Mouse (Mus musculus) heart, postnatal 0 days (tissue): ENCODE data around the gene Lsp1. TPM values are rescaled to one million over a fixed set of nuclear protein-coding genes. Genes with fewer than 3 reads are reported as not detected.
A peak's percentile ranks its signal among the peaks of the same experiment; 100 is the strongest.

Source experiments
- ATAC-seq: fragments of 200-750 bp; cut with Nextera tagmentation; 2 replicates; pipeline ENCODE4 v1.8.0; 2017; ENCODE audit warnings: low read depth, moderate number of reproducible peaks, moderate library complexity; ENCODE audit not compliant: insufficient read depth
- DNase-seq: peaks from one replicate; pipeline ENCODE4 v3.0.0-alpha.2; 2016; ENCODE audit warnings: low spot score
- H3K27ac ChIP-seq: fragments of 300-500 bp; sonication (generic); 2 replicates; pipeline ENCODE4 v1.5.1; 2014; ENCODE audit warnings: low read depth, mild to moderate bottlenecking
- H3K27me3 ChIP-seq: fragments of 300-500 bp; sonication (generic); 2 replicates; pipeline ENCODE4 v1.6.1; 2014; ENCODE audit warnings: low read length, mixed read lengths; ENCODE audit not compliant: control insufficient read depth, insufficient read depth
- H3K36me3 ChIP-seq: fragments of 300-500 bp; sonication (generic); replicated peaks from 2 replicates; pipeline ENCODE4 v1.6.1; 2014; ENCODE audit warnings: low read length, mixed read lengths; ENCODE audit not compliant: control insufficient read depth, insufficient read depth
- H3K4me1 ChIP-seq: fragments of 300-500 bp; sonication (generic); 2 replicates; pipeline ENCODE4 v1.6.1; 2014; ENCODE audit warnings: antibody characterized with exemption; ENCODE audit not compliant: control insufficient read depth, insufficient read depth
- H3K4me2 ChIP-seq: fragments of 300-500 bp; sonication (generic); 2 replicates; pipeline ENCODE4 v1.6.1; 2014; ENCODE audit warnings: low read depth, mild to moderate bottlenecking, low read length, moderate library complexity
- H3K4me3 ChIP-seq: fragments of 300-500 bp; sonication (generic); 2 replicates; pipeline ENCODE4 v1.5.1; 2014; ENCODE audit warnings: low read depth, low read length
- H3K9ac ChIP-seq: fragments of 300-500 bp; sonication (generic); replicated peaks from 2 replicates; pipeline ENCODE4 v1.6.1; 2014; ENCODE audit warnings: low read depth, low read length, mixed read lengths
- H3K9me3 ChIP-seq: fragments of 300-500 bp; sonication (generic); replicated peaks from 2 replicates; pipeline ENCODE4 v1.6.1; 2016; ENCODE audit warnings: low read length; ENCODE audit not compliant: control insufficient read depth
- CTCF ChIP-seq: IDR thresholded peaks from 2 replicates; pipeline ENCODE4 v1.5.1; 2016; ENCODE audit warnings: antibody characterized with exemption, control low read depth, low read depth
- EP300 ChIP-seq: IDR thresholded peaks from 2 replicates; pipeline ENCODE4 v1.6.1; 2016; ENCODE audit warnings: antibody characterized with exemption, low read depth
- WGBS: fragments of 180-500 bp; shearing (Covaris S2); extraction: QIAGEN DNeasy Blood & Tissue Kit; methylation state at CpG from one replicate; pipeline ENCODE4 v1.1.7; 2014; 5-methylcytosine and 5-hydroxymethylcytosine counted together
- polyA plus RNA-seq: library from polyadenylated mRNA; unstranded; fragments of >200 nt; fragmentation: Nextera tagmentation; extraction: Ambion mirVana; gene quantifications from 2 replicates; pipeline ENCODE4 v1.2.1, GENCODE M21; 2015
- total RNA-seq: library from RNA; depleted of rRNA; stranded (reverse); fragments of >200 nt; gene quantifications from 2 replicates; pipeline ENCODE4 v1.2.3, GENCODE M21; 2014; ENCODE audit warnings: low replicate concordance

The Lsp1 gene
- total and polyA plus RNA-seq, 2 experiments from 2014 or later, result 53.1 to 84.4 TPM

DNA sequence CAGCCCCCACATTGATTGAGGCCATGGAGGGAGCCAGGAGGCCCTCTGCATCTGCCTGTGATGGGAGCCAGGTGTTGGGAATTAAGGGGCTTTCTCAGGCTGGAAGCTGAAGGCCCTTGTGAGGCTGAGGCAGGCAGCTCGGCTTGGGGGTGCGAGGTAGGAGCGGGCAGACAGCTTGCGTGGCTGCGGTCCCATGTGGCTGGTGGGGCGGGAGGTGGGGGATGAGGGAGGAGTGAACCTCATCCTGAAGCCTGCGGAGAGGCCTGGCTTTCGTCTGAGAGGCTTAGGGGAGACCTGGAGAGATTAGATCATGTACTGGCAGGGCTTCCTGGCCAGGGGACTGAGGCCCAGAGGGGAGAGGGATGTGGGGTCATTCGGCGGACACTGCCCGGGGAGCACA is 22.5 kb downstream of the Lsp1 start:
- TF ChIP-seq CTCF (0 out of 2 replicates have a peak, but pooled peaks have one; percentile 16), EP300 (peak; percentile 44; the same call in 1 of the 2 replicates)
- peaks cover 56% of the 10 kb centered on the region for H3K4me1 ChIP-seq
- H3K4me2 ChIP-seq, result no peak overlapping the region
- peaks cover 10% of the 10 kb centered on the region; the same call in 1 of the 2 replicates for H3K36me3 ChIP-seq
- H3K4me3 ChIP-seq, result no peak overlapping the region
- WGBS, result 21% methylated on average over 11 of the region's 11 CpGs
- DNase-seq (peak; percentile 55), ATAC-seq (peak; percentile 14; the same call in 1 of the 2 replicates)
- H3K9me3 ChIP-seq, result no peaks in the 10 kb centered on the region
- H3K27me3 ChIP-seq, result no peaks in the 10 kb centered on the region
- H3K9ac ChIP-seq, result peak overlapping the region; percentile 26; the same call in 1 of the 2 replicates
- H3K27ac ChIP-seq, result peak overlapping the region; percentile 96

DNA sequence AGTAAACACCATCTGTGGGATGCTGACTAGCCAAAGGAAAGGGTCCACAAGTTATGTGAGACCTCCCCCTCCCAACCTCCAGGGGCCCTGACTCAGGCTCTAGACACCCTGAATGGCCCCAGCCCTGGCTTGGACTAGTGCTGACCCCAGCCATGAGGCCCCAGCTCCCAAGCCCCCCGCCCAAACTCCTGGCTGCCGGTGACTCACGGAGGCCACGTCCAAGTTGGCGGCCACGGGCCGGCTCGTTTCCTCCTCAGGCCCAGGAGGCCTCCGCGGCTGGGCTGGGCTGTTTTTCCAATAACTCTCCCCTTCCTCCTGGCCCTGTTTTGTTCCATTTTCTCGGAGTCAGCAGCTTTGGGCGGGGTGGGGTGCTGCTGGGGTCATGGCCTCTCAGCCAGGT is 24.2 kb downstream of the Lsp1 start:
- Histone ChIP-seq H3K9ac (no peak overlapping the region; the same call in 1 of the 2 replicates), H3K27ac (peak overlapping the region; percentile 96), H3K4me1 (peaks cover 55% of the 10 kb centered on the region), H3K36me3 (peaks cover 26% of the 10 kb centered on the region; the same call in 1 of the 2 replicates), H3K4me3 (no peak overlapping the region), H3K4me2 (no peak overlapping the region), H3K27me3 (no peaks in the 10 kb centered on the region), H3K9me3 (no peaks in the 10 kb centered on the region)
- no peak for DNase-seq
- no peak for TF ChIP-seq EP300
- no peak for TF ChIP-seq CTCF
- ATAC-seq, result no peak
- WGBS, result 52% methylated on average over 12 of the region's 12 CpGs

DNA sequence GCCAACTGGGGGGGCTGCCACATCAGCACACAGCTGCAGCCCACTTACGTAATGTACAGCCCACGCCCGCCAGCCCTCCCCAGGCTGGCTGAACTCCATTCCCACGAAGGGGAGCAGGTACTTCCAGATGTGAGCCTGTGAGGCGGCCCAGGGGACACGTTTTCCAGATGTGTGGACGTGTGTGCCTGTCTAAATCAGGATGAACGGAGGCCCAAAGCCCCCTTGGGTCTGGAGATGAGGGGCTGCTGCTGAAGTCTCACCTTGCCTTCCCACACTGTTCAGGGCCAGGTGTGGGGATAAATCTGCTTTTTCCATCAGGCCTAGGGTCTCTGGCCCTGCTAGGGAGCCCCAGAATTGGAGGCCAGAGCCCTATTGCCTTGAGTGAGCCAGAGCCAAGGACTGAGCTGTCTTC is 26.1 kb downstream of the Lsp1 start:
- no peak for DNase-seq
- TF ChIP-seq CTCF (no peak), EP300 (no peak)
- Histone ChIP-seq H3K4me1 (peaks cover 42% of the 10 kb centered on the region), H3K27me3 (no peaks in the 10 kb centered on the region), H3K36me3 (peaks cover 39% of the 10 kb centered on the region; the same call in 1 of the 2 replicates), H3K27ac (peak overlapping the region; percentile 11), H3K9ac (no peak overlapping the region), H3K9me3 (no peaks in the 10 kb centered on the region), H3K4me2 (no peak overlapping the region), H3K4me3 (no peak overlapping the region)
- no peak for ATAC-seq
- WGBS, result 69% methylated on average over 8 of the region's 8 CpGs

DNA sequence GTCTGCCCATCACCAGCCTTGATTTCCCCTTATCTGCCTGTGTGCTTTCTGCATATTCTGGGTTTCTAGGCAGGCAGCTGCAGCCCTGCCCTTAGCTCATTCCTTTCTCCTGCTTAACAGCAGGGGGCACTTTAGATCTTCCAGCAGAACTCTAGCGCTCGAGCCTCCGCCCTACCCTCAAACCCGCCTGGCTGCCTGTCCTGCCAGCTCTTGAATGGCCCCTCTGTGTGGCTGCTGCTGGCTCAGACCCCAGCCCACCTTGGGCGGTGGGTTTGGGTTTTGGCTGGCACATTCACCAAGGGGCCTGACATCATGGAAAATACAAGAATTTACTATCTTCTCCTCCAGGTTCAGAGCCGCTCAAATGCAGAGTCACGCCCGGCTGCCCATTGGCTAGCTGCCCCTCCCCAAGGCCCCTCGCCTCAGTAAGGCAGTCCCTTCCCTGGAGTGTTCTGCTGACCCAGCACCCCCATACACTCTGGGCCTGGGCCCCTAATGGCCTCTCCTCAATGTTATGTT is 26.8 kb downstream of the Lsp1 start:
- 37% methylated on average over 9 of the region's 9 CpGs for WGBS
- H3K4me2 ChIP-seq, result no peak overlapping the region
- H3K27ac ChIP-seq, result peak overlapping the region; percentile 11; the same call in 1 of the 2 replicates
- H3K4me3 ChIP-seq, result no peak overlapping the region
- H3K27me3 ChIP-seq, result no peaks in the 10 kb centered on the region
- peaks cover 36% of the 10 kb centered on the region for H3K4me1 ChIP-seq
- peak; percentile 51; the same call in 1 of the 2 replicates for ATAC-seq
- TF ChIP-seq EP300 (no peak), CTCF (peak; percentile 64)
- no peak overlapping the region for H3K9ac ChIP-seq
- DNase-seq, result peak; percentile 87
- peaks cover 44% of the 10 kb centered on the region; the same call in 1 of the 2 replicates for H3K36me3 ChIP-seq
- H3K9me3 ChIP-seq, result no peaks in the 10 kb centered on the region

DNA sequence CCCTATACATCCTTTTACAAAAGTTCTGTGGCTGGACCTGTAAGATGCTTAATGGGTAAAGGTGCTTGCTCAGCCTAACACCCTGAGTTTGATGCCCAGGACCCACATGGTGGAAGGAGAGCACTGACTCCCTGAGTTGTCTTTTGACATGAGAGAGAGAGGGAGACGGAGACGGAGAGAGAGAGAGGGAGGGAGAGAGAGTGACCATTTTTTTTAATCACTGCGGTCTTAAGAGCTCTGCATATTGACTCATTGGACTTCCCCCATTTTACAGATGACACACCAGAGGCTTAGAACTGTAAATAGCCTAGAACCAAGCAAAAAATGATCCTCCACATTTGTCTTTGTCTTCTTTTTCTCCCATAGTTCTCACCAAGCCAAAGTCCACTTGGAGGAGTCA is 27.4 kb downstream of the Lsp1 start:
- Histone ChIP-seq H3K27me3 (no peaks in the 10 kb centered on the region), H3K4me1 (peaks cover 30% of the 10 kb centered on the region), H3K9ac (no peak overlapping the region), H3K36me3 (peaks cover 47% of the 10 kb centered on the region), H3K9me3 (no peaks in the 10 kb centered on the region), H3K27ac (no peak overlapping the region), H3K4me2 (no peak overlapping the region), H3K4me3 (no peak overlapping the region)
- 84% methylated on average over 3 of the region's 3 CpGs for WGBS
- DNase-seq (no peak), ATAC-seq (no peak)
- TF ChIP-seq CTCF, result no peak
- no peak for TF ChIP-seq EP300

DNA sequence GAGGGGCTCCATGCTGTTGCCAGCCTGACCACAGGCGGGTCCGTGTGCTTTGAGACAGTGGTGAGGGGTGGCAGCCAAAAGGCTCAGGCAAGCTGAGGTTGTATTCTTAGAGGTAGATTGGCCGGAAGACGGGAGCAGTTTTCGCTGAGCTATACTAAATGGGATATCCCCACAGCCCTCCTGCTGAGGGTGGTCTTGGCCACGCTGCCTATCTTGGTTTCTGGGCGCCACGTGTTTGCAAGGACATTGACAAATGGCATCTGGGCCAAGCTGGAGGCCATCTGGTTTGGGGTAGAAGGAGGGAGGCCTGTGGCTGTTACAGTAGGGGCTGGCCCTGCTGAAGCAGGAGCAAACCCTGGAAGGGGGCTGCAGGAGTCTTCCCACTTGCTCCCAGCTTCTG is 32.9 kb downstream of the Lsp1 start:
- Histone ChIP-seq H3K4me2 (no peak overlapping the region), H3K4me3 (no peak overlapping the region), H3K4me1 (peaks cover 6% of the 10 kb centered on the region), H3K9me3 (no peaks in the 10 kb centered on the region), H3K36me3 (peaks cover 33% of the 10 kb centered on the region), H3K27me3 (no peaks in the 10 kb centered on the region), H3K27ac (no peak overlapping the region), H3K9ac (no peak overlapping the region)
- 87% methylated on average over 8 of the region's 8 CpGs for WGBS
- ATAC-seq, result no peak
- no peak for DNase-seq
- TF ChIP-seq CTCF (no peak), EP300 (no peak)
